Mouse (Mus musculus) right cerebral cortex, postnatal 4 days (tissue): Measurements from ENCODE around the gene Ist1.

ENCODE experiments used
- DNase-seq: peaks from one replicate; pipeline ENCODE4 v3.0.0-alpha.2; 2022

Gene Ist1

DNA sequence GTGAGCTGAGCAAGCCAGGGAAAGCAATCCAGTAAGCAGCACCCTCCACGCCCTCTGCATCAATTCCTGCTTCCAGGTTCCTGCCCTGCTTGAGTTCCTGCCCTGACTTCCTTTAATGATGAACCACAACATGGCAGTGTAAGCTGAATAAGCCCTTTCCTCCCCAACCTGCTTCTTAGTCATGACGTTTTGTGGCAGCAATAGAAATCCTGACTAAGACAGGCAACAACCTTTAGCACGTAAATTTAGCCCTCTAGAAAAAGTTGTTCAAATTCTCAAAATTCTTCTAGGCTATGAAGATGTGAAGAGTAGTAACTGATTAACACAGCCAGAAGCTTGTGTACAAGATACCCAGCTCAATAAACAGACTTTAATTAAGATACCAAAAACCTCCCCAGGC lies 11.5 kb downstream of the Ist1 start:
- no peak for DNase-seq

DNA sequence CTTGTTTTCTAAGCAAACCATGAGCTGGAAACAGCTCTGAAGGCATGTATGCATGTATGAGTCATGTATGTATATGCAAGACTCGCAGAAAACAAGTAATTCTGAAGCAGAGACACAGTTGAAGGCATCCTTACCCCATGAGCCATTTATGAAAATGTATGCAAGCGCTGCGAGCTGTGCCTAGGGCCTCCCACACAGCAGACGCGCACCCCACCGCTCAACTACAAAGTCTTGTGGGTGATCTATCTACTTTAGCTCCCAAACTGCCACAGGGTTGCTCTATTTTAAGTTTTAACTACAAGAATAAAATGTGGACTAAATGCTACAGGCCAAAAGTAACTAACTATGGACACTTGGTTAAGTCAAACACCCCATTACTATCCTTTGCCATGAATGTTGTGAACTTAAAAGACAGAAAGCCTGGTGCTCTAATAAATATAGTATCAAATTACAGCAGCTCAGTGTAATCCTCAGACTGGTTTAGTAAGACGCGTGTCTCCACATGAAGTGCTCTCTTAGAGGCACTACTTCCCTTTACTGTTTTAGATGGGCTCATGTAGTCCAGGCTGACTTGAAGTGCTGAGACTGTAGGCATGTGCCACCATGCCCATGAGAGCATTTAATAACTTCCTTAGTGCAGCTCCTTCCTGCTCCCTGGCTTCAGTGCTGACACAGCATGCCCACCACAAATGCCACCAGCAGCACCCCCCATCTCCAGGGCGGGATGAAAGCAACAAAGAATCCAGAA lies 17.0 kb downstream of the Ist1 start:
- DNase-seq: no peak

DNA sequence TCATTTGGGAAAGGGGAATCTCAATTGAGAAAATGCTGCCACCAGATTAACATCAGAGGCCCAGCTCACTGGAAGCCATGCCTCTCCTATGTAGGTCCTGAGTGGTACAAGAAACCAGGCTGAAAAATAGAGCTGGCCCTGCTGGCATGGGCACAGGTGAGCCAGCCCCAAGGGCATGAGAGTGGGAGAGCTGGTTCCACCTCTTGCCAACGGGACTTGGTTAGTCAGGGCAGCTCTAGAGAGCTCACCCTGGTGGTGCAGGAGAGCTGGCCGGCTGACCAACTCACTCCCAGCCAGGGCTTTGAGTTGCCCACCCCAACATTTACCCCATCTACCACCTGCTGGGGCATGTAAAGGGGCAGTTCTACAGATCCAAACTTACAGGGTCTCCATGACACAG lies 19.5 kb downstream of the Ist1 start:
- DNase-seq: no peak

DNA sequence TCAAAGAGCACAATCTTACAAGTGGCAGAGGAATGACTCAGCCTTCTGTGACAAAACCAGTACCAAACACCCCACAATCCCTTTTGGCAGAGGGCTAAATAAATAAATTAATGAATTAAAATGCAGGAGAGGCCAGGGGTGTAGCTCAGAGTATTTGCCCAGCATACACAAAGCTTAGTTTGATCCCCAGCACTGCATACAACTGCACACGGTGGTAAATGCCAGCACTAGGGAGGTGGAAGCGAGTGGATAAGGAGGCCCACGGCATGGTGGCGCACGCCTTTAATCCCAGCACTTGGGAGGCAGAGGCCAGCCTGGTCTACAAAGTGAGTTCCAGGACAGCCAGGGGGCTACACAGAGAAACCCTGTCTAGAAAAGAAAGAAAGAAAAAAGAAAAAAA lies 20.4 kb downstream of the Ist1 start:
- no peak for DNase-seq

DNA sequence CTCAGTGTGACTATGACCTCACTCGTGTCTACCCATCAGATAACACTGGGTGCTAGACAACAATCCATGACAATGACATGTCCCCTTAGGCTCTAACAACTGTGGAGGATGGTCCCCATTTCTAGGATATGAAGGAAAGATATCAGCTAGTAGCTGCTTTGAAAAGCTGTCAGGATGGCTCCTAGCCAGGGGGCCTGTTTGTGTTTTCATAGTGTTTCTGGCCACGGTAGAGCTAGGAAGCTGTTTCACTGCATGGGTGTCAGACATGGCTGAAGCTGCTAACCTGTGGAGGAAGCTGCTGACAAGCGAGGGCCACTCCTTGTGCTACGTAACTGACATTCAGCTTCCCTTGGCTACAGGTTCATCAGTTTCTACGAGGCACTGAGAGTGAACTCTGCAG lies 26.4 kb downstream of the Ist1 start:
- no peak for DNase-seq

DNA sequence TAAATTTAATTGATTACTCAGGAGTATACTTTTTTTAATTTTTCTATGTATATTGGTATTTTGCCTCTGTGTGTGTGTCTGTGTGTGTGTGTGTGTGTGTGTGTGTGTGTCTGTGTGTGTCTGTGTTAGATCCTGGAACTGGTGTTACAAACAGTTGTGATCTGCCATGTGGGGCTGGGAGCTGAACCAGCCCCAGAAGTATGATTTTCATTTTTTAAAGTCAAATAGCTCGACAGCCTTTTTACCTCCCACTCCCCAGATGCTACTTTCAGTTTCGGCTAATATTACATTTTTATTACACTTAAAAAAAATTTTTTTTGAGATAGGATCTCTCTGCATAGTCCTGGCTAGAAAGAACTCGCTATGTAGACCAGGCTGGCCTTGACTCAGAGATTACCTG lies 30.7 kb downstream of the Ist1 start:
- no peak for DNase-seq

DNA sequence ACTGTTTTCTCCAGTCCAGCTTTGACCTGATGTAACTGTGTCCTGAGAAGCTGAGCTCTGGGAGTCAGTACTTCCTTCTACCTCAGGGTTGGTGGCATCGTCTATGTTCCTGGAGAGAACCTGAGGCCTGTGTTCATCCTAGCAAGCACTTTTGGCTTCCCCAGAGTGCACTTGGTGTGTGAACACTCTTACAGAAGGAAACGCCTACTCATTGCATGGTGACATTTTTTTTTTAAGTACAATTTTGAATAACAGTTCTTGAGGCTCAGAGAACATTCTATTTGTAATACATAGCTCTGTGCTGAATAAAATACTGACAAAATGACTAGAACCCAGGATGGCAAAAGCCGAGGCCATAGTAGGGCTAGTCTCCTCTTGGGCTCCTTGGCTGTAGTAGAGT lies 36.2 kb downstream of the Ist1 start:
- no peak for DNase-seq

DNA sequence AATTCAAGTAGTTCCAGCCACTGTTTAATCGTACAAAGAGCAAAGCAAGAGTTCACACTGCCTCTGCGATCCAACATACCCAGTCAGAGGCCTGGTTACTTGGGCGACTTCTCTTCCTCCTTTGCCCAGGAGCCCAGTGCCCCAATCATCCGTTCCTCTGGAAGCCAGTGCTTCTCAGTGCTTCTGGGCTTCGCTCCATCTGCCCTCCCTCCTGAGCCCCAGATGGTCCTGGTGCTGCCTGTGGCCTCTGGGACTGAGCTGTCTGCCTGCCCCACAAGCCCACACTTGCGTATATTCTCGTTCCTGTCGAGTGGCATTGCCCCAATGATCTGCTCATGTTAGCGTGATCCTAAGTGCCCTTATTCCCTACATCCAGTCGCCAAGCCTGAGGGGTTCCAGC lies 42.3 kb downstream of the Ist1 start:
- DNase-seq: no peak

DNA sequence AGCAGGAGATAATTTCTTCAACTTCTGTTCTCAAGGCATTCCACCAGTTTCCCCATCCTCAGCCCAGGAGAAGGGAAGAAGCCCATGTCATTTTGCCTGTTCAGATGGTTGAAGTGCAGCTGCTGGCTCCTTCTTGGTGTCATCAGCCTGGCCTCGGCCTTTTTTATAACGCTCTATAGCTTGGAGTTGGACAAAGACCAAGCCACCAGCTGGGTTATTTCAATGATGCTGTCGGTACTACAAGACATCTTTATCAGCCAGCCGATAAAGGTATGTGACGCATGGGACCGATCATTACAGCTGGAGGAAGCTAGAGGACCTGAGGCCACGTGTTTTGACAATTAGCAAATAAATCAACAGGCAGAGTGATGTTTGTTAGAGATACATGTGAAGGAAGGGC lies 44.6 kb downstream of the Ist1 start:
- DNase-seq: no peak

DNA sequence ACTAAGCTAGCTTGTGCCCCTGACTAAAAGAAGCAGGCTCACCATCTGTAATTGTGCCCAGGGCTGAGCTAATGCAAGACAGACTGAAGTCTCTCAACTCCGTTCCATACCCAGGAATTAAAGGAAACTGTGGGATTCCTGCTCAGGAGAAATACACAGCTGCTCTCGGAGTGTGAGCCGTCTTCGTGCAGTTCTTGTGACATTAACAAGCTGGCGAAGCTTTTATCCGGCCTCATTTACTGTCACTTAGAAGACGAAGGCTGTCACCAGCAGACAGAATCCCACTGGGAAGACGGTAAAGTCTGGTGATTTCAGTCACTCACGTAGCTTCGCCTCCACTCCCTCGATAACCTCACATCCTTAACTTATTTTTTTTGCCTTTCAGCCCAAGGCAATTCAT lies 45.7 kb downstream of the Ist1 start:
- DNase-seq: no peak

DNA sequence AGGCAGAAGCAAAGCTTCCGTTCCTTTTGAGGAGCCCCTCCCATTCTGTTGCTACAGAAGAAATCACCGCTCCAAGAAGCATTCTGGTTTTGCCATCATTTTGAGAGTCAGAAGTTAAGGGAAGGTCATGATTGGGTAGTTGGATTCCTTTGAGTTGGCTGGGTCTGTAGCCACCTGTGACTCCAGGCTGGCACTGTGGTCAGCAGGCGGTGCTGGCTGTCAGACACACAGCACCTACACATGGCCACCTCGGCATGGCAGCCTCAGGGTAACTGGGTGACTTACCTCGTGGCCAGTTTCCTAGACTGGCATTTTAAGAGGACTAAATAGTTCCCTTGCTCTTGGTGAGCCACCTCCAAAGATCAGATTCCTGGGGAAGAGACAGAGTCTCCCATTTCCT lies 51.8 kb downstream of the Ist1 start:
- no peak for DNase-seq

DNA sequence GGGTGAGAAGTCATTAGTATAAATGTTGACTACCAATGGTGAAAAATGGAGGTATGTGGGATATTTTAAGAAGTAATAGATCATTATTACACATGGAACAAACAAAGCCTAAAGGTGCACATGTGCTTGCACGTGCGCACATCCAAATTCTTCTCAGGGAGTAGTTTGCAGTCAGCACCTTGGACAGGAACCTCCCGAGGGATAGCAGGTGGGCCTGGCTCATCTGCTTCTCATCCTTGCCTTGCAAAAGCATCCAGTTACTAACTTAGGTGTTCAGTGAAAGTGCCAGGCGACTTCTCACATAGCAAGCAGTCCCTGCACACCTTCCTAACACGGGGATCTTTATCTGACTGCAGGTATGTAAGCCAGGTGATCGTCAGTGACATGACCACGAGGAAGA lies 52.6 kb downstream of the Ist1 start:
- DNase-seq: no peak

DNA sequence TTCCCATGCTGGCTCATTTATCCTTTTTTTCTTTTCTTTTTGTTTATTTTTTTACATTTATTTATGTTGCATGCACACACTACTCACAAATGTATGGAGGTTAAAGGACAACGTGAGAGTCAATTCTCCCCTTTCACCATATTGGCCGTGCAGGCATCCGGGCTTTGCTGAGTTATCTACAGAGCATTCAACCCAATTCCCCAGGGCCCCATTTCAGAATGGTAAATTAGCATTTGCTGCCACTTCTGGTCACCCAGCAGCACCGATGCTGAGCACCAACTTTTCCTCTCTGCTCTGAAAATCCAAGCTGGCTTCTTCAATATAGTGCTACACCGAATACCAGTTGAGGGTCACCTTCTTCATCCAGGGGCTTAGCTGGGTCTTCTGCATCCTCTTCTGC lies 54.2 kb downstream of the Ist1 start:
- DNase-seq: no peak

DNA sequence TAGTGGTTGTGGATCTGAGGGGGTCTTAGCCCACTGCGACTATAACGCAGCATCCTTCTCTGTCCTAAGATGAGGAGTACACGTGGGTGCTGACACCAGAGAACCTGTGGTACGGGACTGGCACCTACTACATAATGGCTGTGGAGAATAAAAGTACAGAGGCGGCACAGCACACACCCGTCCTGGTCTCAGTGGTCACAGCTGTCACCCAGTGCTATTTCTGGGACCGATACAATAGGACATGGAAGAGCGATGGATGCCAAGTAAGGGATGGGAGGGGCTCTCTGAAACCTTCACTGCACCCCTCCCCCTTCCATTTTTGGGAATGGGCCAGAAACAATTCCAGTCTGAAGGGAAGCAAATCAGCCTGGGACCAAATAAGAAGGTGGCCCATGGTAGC lies 57.9 kb downstream of the Ist1 start:
- no peak for DNase-seq

DNA sequence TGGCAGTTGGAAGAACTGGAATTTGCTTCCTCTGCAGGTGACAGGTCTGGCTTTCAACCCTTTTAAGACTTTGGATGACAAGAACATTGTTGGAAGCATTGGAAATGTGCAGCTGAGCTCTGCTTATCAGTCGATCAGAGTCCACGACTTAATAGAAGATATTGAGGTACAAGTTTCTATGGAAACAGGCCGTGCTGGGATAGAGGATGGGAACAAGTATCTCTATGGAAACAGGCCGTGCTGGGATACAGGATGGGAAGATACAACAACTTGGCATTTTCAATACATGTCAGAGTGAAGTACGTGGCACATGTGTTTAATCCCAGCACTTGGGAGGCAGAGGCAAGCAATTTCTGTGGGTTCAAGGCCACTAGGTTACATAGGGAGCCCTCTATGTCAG lies 60.6 kb downstream of the Ist1 start:
- no peak for DNase-seq

DNA sequence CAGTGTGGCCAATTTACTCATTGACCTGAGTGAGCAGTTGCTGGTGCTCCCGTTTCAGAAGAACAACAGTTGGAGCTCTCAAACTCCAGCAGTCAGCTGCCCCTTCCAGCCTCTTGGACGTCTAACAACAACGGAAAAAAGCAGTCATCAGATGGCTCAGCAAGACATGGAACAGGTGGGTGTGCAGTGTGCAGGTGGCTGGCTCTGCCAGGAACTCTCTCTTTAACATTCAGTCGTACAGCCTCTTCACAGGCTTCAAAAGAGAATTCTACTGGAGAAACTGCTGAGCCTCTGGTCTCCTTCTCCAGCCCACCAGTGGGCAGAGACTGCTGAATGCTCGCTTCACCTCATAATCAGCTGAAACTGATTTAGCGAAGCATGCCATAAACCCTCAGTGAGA lies 64.4 kb downstream of the Ist1 start:
- no peak for DNase-seq
